Mouse (Mus musculus): ENCODE data around the gene Mrpl14.
A peak's percentile ranks its signal among the peaks of the same experiment; 100 is the strongest.

The Mrpl14 gene

GRCm38 (mm10) chr17:45727481-45727880 lies 41.4 kb downstream of the Mrpl14 start:
- no peak for DNase-seq

- DNase-seq = no peak
These were observed 42.0 kb downstream of the Mrpl14 start for GRCm38 (mm10) chr17:45727983-45728723.

- no peak for DNase-seq
These were observed 43.3 kb downstream of the Mrpl14 start for GRCm38 (mm10) chr17:45729387-45729786.

GRCm38 (mm10) chr17:45730696-45731095 lies 44.6 kb downstream of the Mrpl14 start:
- no peak for DNase-seq

GRCm38 (mm10) chr17:45731172-45731864 lies 45.2 kb downstream of the Mrpl14 start:
- peak; percentile 53 to 69 for DNase-seq

- no peak for DNase-seq
These were observed 47.1 kb downstream of the Mrpl14 start for GRCm38 (mm10) chr17:45733038-45733734.

- DNase-seq = no peak
These were observed 47.7 kb downstream of the Mrpl14 start, which contains the start of gene 1600014C23Rik for GRCm38 (mm10) chr17:45733735-45734301. TSS of gene 1600014C23Rik (minus strand) at chr17:45733844.

GRCm38 (mm10) chr17:45734333-45734732 lies 48.2 kb downstream of the Mrpl14 start:
- DNase-seq = no peak

- DNase-seq = no peak
These were observed 48.8 kb downstream of the Mrpl14 start for GRCm38 (mm10) chr17:45734881-45735280.

- DNase-seq = peak; percentile 45 to 56
These were observed 49.5 kb downstream of the Mrpl14 start for GRCm38 (mm10) chr17:45735382-45736310.

- peak; percentile 74 to 75 for DNase-seq
These were observed 50.4 kb downstream of the Mrpl14 start for GRCm38 (mm10) chr17:45736311-45737077.

GRCm38 (mm10) chr17:45737078-45737601 lies 51.0 kb downstream of the Mrpl14 start:
- no peak for DNase-seq

GRCm38 (mm10) chr17:45742371-45743147 lies 56.4 kb downstream of the Mrpl14 start:
- no peak for DNase-seq

GRCm38 (mm10) chr17:45745629-45746028 lies 59.5 kb downstream of the Mrpl14 start:
- DNase-seq = no peak

GRCm38 (mm10) chr17:45746755-45747154 lies 60.6 kb downstream of the Mrpl14 start:
- DNase-seq = no peak

GRCm38 (mm10) chr17:45747293-45747692 lies 61.2 kb downstream of the Mrpl14 start:
- DNase-seq = no peak

Data from thymus, adult 18-20 months (tissue).